Mouse (Mus musculus) embryonic facial prominence, embryonic 15.5 days (tissue): ENCODE measurements around the gene Eef1akmt3. TPM values are rescaled to one million over a fixed set of nuclear protein-coding genes. Genes with fewer than 3 reads are reported as not detected.

Experiments used
- ATAC-seq: fragments of 200-750 bp; cut with Nextera tagmentation; 2 replicates; pipeline ENCODE4 v1.8.0; 2017; ENCODE audit warnings: low read depth, moderate TSS enrichment; ENCODE audit not compliant: insufficient number of reproducible peaks, low FRiP score, low TSS enrichment
- H3K27ac ChIP-seq: fragments of 300-500 bp; sonication (generic); replicated peaks from 2 replicates; pipeline ENCODE4 v1.5.1; 2015; ENCODE audit warnings: mild to moderate bottlenecking, inconsistent platforms
- H3K27me3 ChIP-seq: fragments of 300-500 bp; sonication (generic); 2 replicates; pipeline ENCODE4 v1.6.1; 2015; ENCODE audit warnings: inconsistent platforms
- H3K36me3 ChIP-seq: fragments of 300-500 bp; sonication (generic); 2 replicates; pipeline ENCODE4 v1.6.1; 2015; ENCODE audit warnings: mild to moderate bottlenecking, inconsistent platforms
- H3K4me1 ChIP-seq: fragments of 300-500 bp; sonication (generic); 2 replicates; pipeline ENCODE4 v1.6.1; 2015; ENCODE audit warnings: inconsistent platforms
- H3K4me2 ChIP-seq: fragments of 300-500 bp; sonication (generic); replicated peaks from 2 replicates; pipeline ENCODE4 v1.6.1; 2015; ENCODE audit warnings: mild to moderate bottlenecking, inconsistent platforms
- H3K4me3 ChIP-seq: fragments of 300-500 bp; sonication (generic); replicated peaks from 2 replicates; pipeline ENCODE4 v1.5.1; 2015; ENCODE audit warnings: mild to moderate bottlenecking, inconsistent platforms
- H3K9ac ChIP-seq: fragments of 300-500 bp; sonication (generic); 2 replicates; pipeline ENCODE4 v1.6.1; 2015; ENCODE audit warnings: inconsistent platforms
- H3K9me3 ChIP-seq: fragments of 300-500 bp; sonication (generic); replicated peaks from 2 replicates; pipeline ENCODE4 v1.6.1; 2016; ENCODE audit warnings: inconsistent platforms
- WGBS: fragments of 180-500 bp; shearing (Covaris S2); methylation state at CpG from one replicate; pipeline ENCODE4 v1.1.7; 2015; 5-methylcytosine and 5-hydroxymethylcytosine counted together
- polyA plus RNA-seq: library from polyadenylated mRNA; unstranded; fragments of >200 nt; fragmentation: Nextera tagmentation; extraction: Ambion mirVana; gene quantifications from 2 replicates; pipeline ENCODE4 v1.2.1, GENCODE M21; 2015

The Eef1akmt3 gene
- polyA plus RNA-seq, 1 experiment from 2014 or later: 1.3 TPM

DNA sequence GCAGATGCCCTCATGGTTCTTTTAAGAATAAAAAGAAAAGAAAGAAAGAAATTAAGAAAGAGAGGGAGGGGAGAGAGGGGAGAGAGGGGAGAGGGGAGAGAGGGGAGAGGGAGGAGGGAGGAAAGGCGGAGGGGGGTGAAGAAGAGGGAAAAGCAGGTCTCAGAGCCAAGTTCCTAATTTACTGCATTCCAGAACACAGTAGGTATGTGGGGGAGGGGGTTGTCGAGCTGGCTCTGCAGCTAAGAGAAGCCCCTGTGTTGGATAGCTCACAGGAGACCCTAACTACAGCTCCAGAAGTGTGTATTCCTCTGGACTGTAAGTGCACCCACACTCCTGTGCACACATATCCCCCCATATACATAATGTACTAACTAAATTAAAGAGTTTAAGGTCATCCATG is 24.2 kb downstream of the Eef1akmt3 start:
- Histone ChIP-seq H3K27ac (no peak overlapping the region), H3K36me3 (peaks cover 11% of the 10 kb centered on the region; the same call in 1 of the 2 replicates), H3K9ac (no peak overlapping the region), H3K4me3 (no peak overlapping the region), H3K4me2 (no peak overlapping the region), H3K9me3 (no peaks in the 10 kb centered on the region), H3K27me3 (no peaks in the 10 kb centered on the region), H3K4me1 (peaks cover 6% of the 10 kb centered on the region)
- WGBS: 6% methylated on average over 2 of the region's 2 CpGs
- ATAC-seq: no peak

GRCm38 (mm10) chr10:127016488-127016887 is 24.8 kb downstream of the Eef1akmt3 start:
- Histone ChIP-seq H3K36me3 (peaks cover 6% of the 10 kb centered on the region; the same call in 1 of the 2 replicates), H3K27me3 (no peaks in the 10 kb centered on the region), H3K4me1 (peaks cover 6% of the 10 kb centered on the region), H3K27ac (no peak overlapping the region), H3K9me3 (no peaks in the 10 kb centered on the region), H3K4me3 (no peak overlapping the region), H3K9ac (no peak overlapping the region), H3K4me2 (no peak overlapping the region)
- WGBS: 46% methylated on average over 5 of the region's 5 CpGs
- ATAC-seq: no peak

- Histone ChIP-seq H3K4me3 (no peak overlapping the region), H3K4me2 (no peak overlapping the region), H3K9me3 (no peaks in the 10 kb centered on the region), H3K4me1 (peaks cover 11% of the 10 kb centered on the region; the same call in 1 of the 2 replicates), H3K36me3 (peaks cover 17% of the 10 kb centered on the region), H3K27me3 (no peaks in the 10 kb centered on the region), H3K9ac (no peak overlapping the region), H3K27ac (no peak overlapping the region)
- 81% methylated on average over 7 of the region's 7 CpGs for WGBS
- ATAC-seq: no peak
Measured at GRCm38 (mm10) chr10:127003806-127004205, 37.5 kb downstream of the Eef1akmt3 start.

DNA sequence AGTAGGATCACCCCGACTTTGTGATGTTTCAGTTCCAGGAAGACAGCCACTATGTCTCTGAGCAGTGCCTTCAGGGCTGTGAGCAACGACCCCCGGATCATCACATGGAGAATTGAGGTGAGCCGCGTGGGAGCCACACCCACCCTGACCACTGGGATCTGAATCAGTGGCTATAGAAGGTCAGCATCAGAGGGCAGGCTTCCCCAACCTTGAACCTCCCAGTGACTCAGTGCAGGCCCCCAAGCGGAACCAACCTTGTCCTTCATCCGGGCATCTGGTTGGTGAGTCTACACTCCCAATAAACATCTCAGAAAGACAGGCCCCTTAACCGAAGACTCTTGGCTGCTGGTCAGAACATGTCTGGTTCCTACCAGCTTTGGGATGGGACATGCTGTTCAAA is 38.0 kb downstream of the Eef1akmt3 start:
- Histone ChIP-seq H3K27ac (no peak overlapping the region), H3K9me3 (no peaks in the 10 kb centered on the region), H3K4me3 (no peak overlapping the region), H3K4me1 (peaks cover 11% of the 10 kb centered on the region; the same call in 1 of the 2 replicates), H3K9ac (no peak overlapping the region), H3K36me3 (peaks cover 22% of the 10 kb centered on the region), H3K4me2 (no peak overlapping the region), H3K27me3 (no peaks in the 10 kb centered on the region)
- ATAC-seq: no peak
- 81% methylated on average over 8 of the region's 8 CpGs for WGBS

- no peak overlapping the region for H3K4me3 ChIP-seq
- H3K9ac ChIP-seq: no peak overlapping the region
- peaks cover 28% of the 10 kb centered on the region for H3K36me3 ChIP-seq
- no peak overlapping the region for H3K27ac ChIP-seq
- peaks cover 11% of the 10 kb centered on the region; the same call in 1 of the 2 replicates for H3K4me1 ChIP-seq
- no peak overlapping the region for H3K4me2 ChIP-seq
- no peaks in the 10 kb centered on the region for H3K27me3 ChIP-seq
- no peak for ATAC-seq
- WGBS: 87% methylated on average over 5 of the region's 5 CpGs
- H3K9me3 ChIP-seq: no peaks in the 10 kb centered on the region
Measured at GRCm38 (mm10) chr10:127002765-127003164, 38.5 kb downstream of the Eef1akmt3 start.

DNA sequence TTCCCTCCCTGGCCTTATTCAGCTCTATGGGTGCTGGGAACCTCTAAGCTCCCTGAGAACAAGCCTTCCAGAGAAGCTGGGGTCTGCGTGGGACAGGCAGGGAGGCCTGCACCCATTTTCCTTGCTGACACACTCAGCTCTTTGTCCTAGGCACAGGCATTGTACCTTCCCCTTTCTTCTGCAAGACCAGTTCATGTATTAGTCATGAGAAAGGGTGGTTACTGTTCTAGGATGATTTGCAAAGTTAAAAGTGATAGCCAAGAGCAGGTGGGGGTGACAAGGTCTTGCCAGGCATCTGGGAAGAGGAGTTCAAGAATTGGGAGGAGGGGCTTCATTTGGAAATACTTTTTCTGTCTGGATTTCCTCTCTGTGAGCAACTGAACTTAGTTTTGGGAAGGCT is 39.3 kb downstream of the Eef1akmt3 start:
- no peak overlapping the region for H3K4me2 ChIP-seq
- H3K9ac ChIP-seq: no peak overlapping the region
- 87% methylated on average over 1 of the region's 1 CpGs for WGBS
- no peak overlapping the region for H3K27ac ChIP-seq
- H3K4me3 ChIP-seq: no peak overlapping the region
- H3K9me3 ChIP-seq: no peaks in the 10 kb centered on the region
- peaks cover 34% of the 10 kb centered on the region for H3K36me3 ChIP-seq
- H3K27me3 ChIP-seq: no peaks in the 10 kb centered on the region
- ATAC-seq: no peak
- peaks cover 16% of the 10 kb centered on the region; the same call in 1 of the 2 replicates for H3K4me1 ChIP-seq

GRCm38 (mm10) chr10:127001297-127001696 is 40.0 kb downstream of the Eef1akmt3 start:
- H3K4me3 ChIP-seq: no peak overlapping the region
- peaks cover 16% of the 10 kb centered on the region; the same call in 1 of the 2 replicates for H3K4me1 ChIP-seq
- H3K9ac ChIP-seq: no peak overlapping the region
- H3K9me3 ChIP-seq: no peaks in the 10 kb centered on the region
- no peaks in the 10 kb centered on the region for H3K27me3 ChIP-seq
- no peak overlapping the region for H3K27ac ChIP-seq
- H3K36me3 ChIP-seq: peaks cover 34% of the 10 kb centered on the region
- WGBS: 73% methylated on average over 9 of the region's 9 CpGs
- no peak overlapping the region for H3K4me2 ChIP-seq
- ATAC-seq: no peak

DNA sequence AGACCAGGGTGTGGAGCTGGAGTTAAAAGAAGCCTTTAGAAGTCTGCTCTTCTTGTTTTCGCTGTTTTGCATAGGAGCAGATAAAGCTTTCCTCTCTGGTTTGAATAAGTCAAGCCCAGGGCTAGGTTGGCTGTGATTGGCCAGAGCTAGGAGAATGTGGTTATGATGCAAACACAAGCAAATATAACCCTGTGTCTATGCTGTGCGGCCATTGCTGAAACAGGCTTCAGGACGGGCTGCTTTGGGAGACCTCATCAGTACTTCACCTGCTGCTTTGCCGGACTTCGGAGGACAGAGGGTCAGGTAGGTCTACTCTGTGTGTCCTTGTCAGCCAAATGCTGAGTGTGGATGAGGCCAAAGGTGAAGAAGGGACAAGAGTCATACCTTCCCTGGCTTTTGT is 40.8 kb downstream of the Eef1akmt3 start, which contains the start of gene Avil:
Gene Avil (plus strand): TSS at position 181 of the 400 bp plus-strand sequence.
- no peak for ATAC-seq
- no peak within 1 kb of the TSS for H3K9ac ChIP-seq
- no peak within 1 kb of the TSS for H3K4me3 ChIP-seq
- H3K4me2 ChIP-seq: no peak within 1 kb of the TSS
- H3K36me3 ChIP-seq: peaks cover 41% of the 10 kb centered on the region
- 85% methylated on average over 5 of the region's 5 CpGs for WGBS
- H3K27me3 ChIP-seq: no peaks in the 10 kb centered on the region
- H3K9me3 ChIP-seq: no peaks in the 10 kb centered on the region
- peaks cover 16% of the 10 kb centered on the region; the same call in 1 of the 2 replicates for H3K4me1 ChIP-seq
- 0 out of 2 replicates have a peak within 1 kb of the TSS, but pooled peaks have one; percentile 35 for H3K27ac ChIP-seq

DNA sequence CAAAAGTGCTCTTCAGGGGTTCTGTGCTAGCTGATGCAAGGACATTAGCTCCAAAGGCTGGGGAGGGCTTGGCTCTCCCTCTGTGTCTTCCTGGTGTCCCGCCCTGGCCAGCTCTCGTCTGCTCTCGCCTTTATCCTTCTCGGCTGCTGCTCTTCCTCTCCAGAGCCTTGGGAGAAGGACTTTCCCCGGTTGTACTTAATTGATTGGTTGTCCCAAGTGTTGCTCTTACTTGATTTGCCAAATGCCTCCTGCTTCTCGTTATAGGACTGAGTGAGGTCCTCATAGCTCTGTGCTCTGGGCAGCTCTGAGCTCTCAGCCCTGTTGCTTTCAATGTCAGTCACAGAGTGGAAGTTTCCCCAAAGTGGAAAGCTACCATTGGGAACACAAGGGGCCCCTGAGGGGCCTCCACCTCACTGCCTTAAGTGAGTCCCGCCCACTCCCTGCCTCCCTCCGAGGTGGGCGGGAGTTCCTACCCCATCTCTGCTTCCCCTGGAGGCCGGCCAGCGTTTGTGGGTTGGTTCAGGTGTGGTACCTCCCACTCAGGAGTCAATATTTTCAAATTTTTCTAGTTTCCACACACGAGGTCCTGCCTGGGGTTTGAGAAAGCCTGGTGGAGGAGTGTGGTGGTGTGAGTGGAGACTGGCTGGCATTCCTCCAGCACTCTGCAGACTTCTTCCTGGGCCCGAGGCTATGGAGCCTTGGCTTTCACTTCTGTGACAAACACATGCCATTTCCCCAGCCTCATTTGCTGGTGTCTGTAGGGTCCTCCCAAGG is 43.8 kb downstream of the Eef1akmt3 start:
- H3K36me3 ChIP-seq: peaks cover 71% of the 10 kb centered on the region

DNA sequence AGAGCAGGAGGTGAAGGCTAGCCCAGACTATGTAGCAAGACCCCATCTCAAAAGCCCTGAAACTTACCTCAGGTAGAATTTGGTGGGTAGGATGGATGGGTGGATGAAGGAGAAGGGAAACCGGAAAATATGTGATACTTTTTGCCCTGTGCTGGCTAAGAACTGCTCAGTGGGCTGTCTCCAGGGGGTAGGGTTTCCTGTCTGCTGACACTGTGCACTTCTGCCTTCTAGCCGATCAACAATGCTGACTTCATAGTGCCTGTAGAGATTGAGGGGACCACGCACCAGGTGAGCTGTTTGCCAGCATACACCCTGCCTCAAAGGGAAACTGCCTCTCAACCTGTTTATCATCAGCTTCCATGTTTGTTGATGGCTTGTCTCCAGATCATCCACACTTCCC is 47.7 kb downstream of the Eef1akmt3 start:
- ATAC-seq: no peak
- H3K4me2 ChIP-seq: no peak overlapping the region
- H3K9ac ChIP-seq: no peak overlapping the region
- WGBS: 87% methylated on average over 3 of the region's 3 CpGs
- H3K27me3 ChIP-seq: no peaks in the 10 kb centered on the region
- H3K27ac ChIP-seq: no peak overlapping the region
- peaks cover 50% of the 10 kb centered on the region for H3K4me1 ChIP-seq
- H3K4me3 ChIP-seq: no peak overlapping the region
- peaks cover 65% of the 10 kb centered on the region for H3K36me3 ChIP-seq
- no peaks in the 10 kb centered on the region for H3K9me3 ChIP-seq

More for the DNA sequence above, 43.8 kb downstream of the Eef1akmt3 start:
- Histone ChIP-seq H3K9ac (no peak overlapping the region), H3K9me3 (no peaks in the 10 kb centered on the region), H3K4me3 (no peak overlapping the region), H3K27me3 (no peaks in the 10 kb centered on the region), H3K4me1 (peaks cover 30% of the 10 kb centered on the region), H3K4me2 (no peak overlapping the region), H3K27ac (0 out of 2 replicates have a peak overlapping the region, but pooled peaks have one; percentile 31)
- no peak for ATAC-seq
- 49% methylated on average over 13 of the region's 13 CpGs for WGBS

- WGBS: 70% methylated on average over 3 of the region's 3 CpGs
- no peaks in the 10 kb centered on the region for H3K9me3 ChIP-seq
- peaks cover 64% of the 10 kb centered on the region for H3K4me1 ChIP-seq
- no peak overlapping the region for H3K9ac ChIP-seq
- no peaks in the 10 kb centered on the region for H3K27me3 ChIP-seq
- no peak overlapping the region for H3K4me2 ChIP-seq
- H3K36me3 ChIP-seq: peaks cover 53% of the 10 kb centered on the region
- no peak overlapping the region for H3K27ac ChIP-seq
- H3K4me3 ChIP-seq: no peak overlapping the region
- ATAC-seq: no peak
Measured at GRCm38 (mm10) chr10:126991676-126992075, 49.6 kb downstream of the Eef1akmt3 start.
